Mouse (Mus musculus) heart, embryonic 13.5 days (tissue): ENCODE measurements at regions not wholly inside any gene's neighbourhood (a gene's known extent, or its start where the extent isn't known, plus 50 kb on each side); places are given as distances from the start of the nearest gene placed in this dataset.

Source experiments
- ATAC-seq: fragments of 200-750 bp; cut with Nextera tagmentation; 2 replicates; pipeline ENCODE4 v1.8.0; 2017; ENCODE audit warnings: moderate TSS enrichment; ENCODE audit not compliant: insufficient number of reproducible peaks, low FRiP score, low TSS enrichment; ENCODE audit errors: extremely low read depth
- H3K27ac ChIP-seq: fragments of 300-500 bp; sonication (generic); replicated peaks from 2 replicates; pipeline ENCODE4 v1.5.1; 2015; ENCODE audit warnings: moderate library complexity, mild to moderate bottlenecking, inconsistent platforms
- H3K27me3 ChIP-seq: fragments of 300-500 bp; sonication (generic); replicated peaks from 2 replicates; pipeline ENCODE4 v1.6.1; 2015; ENCODE audit warnings: mild to moderate bottlenecking, inconsistent platforms
- H3K36me3 ChIP-seq: fragments of 300-500 bp; sonication (generic); 2 replicates; pipeline ENCODE4 v1.6.1; 2015; ENCODE audit warnings: mild to moderate bottlenecking, inconsistent platforms
- H3K4me1 ChIP-seq: fragments of 300-500 bp; sonication (generic); 2 replicates; pipeline ENCODE4 v1.6.1; 2015; ENCODE audit warnings: inconsistent platforms
- H3K4me2 ChIP-seq: fragments of 300-500 bp; sonication (generic); 2 replicates; pipeline ENCODE4 v1.6.1; 2015; ENCODE audit warnings: inconsistent platforms, mild to moderate bottlenecking, moderate library complexity
- H3K4me3 ChIP-seq: fragments of 300-500 bp; sonication (generic); 2 replicates; pipeline ENCODE4 v1.5.1; 2015; ENCODE audit warnings: moderate library complexity, mild to moderate bottlenecking, inconsistent platforms
- H3K9ac ChIP-seq: fragments of 300-500 bp; sonication (generic); 2 replicates; pipeline ENCODE4 v1.6.1; 2015; ENCODE audit warnings: inconsistent platforms, mild to moderate bottlenecking, moderate library complexity
- H3K9me3 ChIP-seq: fragments of 300-500 bp; sonication (generic); 2 replicates; pipeline ENCODE4 v1.6.1; 2016; ENCODE audit warnings: inconsistent platforms
- WGBS: fragments of 180-500 bp; shearing (Covaris S2); methylation state at CpG from one replicate; pipeline ENCODE4 v1.1.7; 2015; ENCODE audit warnings: mixed read lengths; 5-methylcytosine and 5-hydroxymethylcytosine counted together

DNA sequence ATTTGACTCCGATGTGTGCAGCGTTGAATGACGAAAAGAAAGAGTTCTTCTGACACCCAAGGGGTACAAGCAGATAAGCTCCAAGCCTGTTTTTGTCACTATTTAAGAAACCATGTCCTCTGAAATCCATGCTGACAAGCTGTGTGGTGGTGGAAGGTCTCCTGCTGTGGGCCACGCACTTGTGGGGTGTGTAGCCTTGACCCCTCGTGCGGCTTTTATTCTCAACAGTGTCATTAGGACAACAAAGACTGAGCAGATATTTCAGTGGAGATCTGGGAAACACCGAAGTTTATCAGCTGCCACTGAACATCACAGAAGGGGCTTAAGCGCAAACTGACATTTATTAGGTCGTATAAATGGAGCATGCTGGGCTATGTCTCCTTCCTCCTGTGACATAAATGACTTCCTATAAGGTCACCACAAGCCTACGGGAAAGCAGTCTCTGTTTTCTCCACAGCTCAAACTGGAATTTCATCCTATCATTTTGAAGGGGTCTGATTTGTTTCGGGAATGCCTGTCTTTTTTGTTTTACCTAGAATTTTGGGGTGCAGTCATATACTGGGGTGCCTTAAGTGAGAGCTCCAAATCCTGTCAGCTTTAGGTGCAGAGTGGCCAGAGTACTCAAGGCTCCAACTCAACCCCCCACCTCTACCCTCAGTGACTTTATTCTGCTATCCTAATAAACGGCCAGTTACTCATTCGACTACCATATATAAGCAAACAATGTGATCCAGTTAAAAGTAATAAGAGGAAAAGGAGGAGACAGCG, 262.9 kb upstream of the Gm5148 start:
- no peak for ATAC-seq
- H3K4me1 ChIP-seq = 0 out of 2 replicates have a peak, but pooled peaks cover 7% of the 10 kb centered on the region
- H3K9ac ChIP-seq = no peak overlapping the region
- H3K27ac ChIP-seq = no peak overlapping the region
- H3K4me3 ChIP-seq = no peak overlapping the region
- H3K36me3 ChIP-seq = no peaks in the 10 kb centered on the region
- 60% methylated on average over 14 of the region's 14 CpGs for WGBS
- H3K4me2 ChIP-seq = no peak overlapping the region
- no peaks in the 10 kb centered on the region for H3K27me3 ChIP-seq
- no peaks in the 10 kb centered on the region for H3K9me3 ChIP-seq

- 79% methylated on average over 9 of the region's 9 CpGs for WGBS
- no peaks in the 10 kb centered on the region for H3K27me3 ChIP-seq
- H3K4me2 ChIP-seq = no peak overlapping the region
Measured at GRCm38 (mm10) chr3:37984706-37985105, 260.4 kb upstream of the Gm5148 start.

GRCm38 (mm10) chr3:37981481-37982180, 257.3 kb upstream of the Gm5148 start:
- H3K27me3 ChIP-seq = no peaks in the 10 kb centered on the region
- H3K4me2 ChIP-seq = no peak overlapping the region
- no peaks in the 10 kb centered on the region for H3K9me3 ChIP-seq
- no peaks in the 10 kb centered on the region for H3K36me3 ChIP-seq
- WGBS = 68% methylated on average over 7 of the region's 7 CpGs
- H3K4me1 ChIP-seq = peaks cover 14% of the 10 kb centered on the region
- no peak for ATAC-seq
- no peak overlapping the region for H3K4me3 ChIP-seq
- H3K9ac ChIP-seq = no peak overlapping the region
- H3K27ac ChIP-seq = no peak overlapping the region

More at GRCm38 (mm10) chr3:37984706-37985105, 260.4 kb upstream of the Gm5148 start:
- 0 out of 2 replicates have a peak, but pooled peaks cover 7% of the 10 kb centered on the region for H3K4me1 ChIP-seq
- no peak overlapping the region for H3K4me3 ChIP-seq
- no peak for ATAC-seq
- no peaks in the 10 kb centered on the region for H3K9me3 ChIP-seq
- H3K9ac ChIP-seq = no peak overlapping the region
- no peak overlapping the region for H3K27ac ChIP-seq
- no peaks in the 10 kb centered on the region for H3K36me3 ChIP-seq

- Histone ChIP-seq H3K4me2 (no peak overlapping the region), H3K9me3 (no peaks in the 10 kb centered on the region), H3K27ac (no peak overlapping the region), H3K4me1 (peaks cover 28% of the 10 kb centered on the region), H3K9ac (no peak overlapping the region), H3K4me3 (no peak overlapping the region), H3K36me3 (no peaks in the 10 kb centered on the region), H3K27me3 (no peaks in the 10 kb centered on the region)
- 39% methylated on average over 5 of the region's 5 CpGs for WGBS
- ATAC-seq = no peak
Measured at GRCm38 (mm10) chr3:37979871-37980270, 255.6 kb upstream of the Gm5148 start.

- no peak for ATAC-seq
- Histone ChIP-seq H3K9ac (no peak overlapping the region), H3K4me2 (peak overlapping the region; percentile 22), H3K36me3 (no peaks in the 10 kb centered on the region), H3K9me3 (no peaks in the 10 kb centered on the region), H3K27me3 (no peaks in the 10 kb centered on the region), H3K27ac (no peak overlapping the region), H3K4me1 (peaks cover 28% of the 10 kb centered on the region), H3K4me3 (no peak overlapping the region)
- WGBS = 28% methylated on average over 6 of the region's 6 CpGs
Measured at GRCm38 (mm10) chr3:37978481-37978880, 254.2 kb upstream of the Gm5148 start.

DNA sequence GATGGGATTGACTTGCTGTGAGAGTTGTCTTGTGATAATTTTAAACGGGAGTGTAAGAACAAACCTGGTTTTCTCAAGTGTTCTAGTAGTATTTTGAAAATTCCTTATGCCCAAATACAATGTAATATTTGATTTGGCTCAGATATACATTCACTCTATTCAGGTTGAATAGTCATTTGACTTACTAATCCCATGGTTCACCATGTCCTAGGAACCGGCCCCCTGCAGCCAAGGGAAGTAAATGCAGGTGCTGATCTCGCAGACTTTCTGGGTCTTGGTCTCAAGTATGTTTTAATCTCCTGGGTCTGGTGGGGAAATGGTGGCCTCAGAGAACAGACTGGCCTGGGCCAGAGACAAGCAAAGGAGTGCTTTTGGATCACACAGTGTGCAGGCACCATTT, 253.2 kb upstream of the Gm5148 start:
- Histone ChIP-seq H3K4me3 (no peak overlapping the region), H3K4me1 (peaks cover 28% of the 10 kb centered on the region), H3K9me3 (no peaks in the 10 kb centered on the region), H3K4me2 (no peak overlapping the region), H3K9ac (no peak overlapping the region), H3K36me3 (no peaks in the 10 kb centered on the region), H3K27ac (no peak overlapping the region), H3K27me3 (peaks cover 6% of the 10 kb centered on the region; the same call in 1 of the 2 replicates)
- ATAC-seq = no peak
- 68% methylated on average over 3 of the region's 3 CpGs for WGBS

GRCm38 (mm10) chr3:37976566-37976965, 252.3 kb upstream of the Gm5148 start:
- no peaks in the 10 kb centered on the region for H3K36me3 ChIP-seq
- H3K4me1 ChIP-seq = peaks cover 28% of the 10 kb centered on the region
- 37% methylated on average over 13 of the region's 13 CpGs for WGBS
- no peak overlapping the region for H3K27ac ChIP-seq
- H3K4me3 ChIP-seq = peak overlapping the region; percentile 11; the same call in 1 of the 2 replicates
- H3K9me3 ChIP-seq = no peaks in the 10 kb centered on the region
- H3K9ac ChIP-seq = 0 out of 2 replicates have a peak overlapping the region, but pooled peaks have one; percentile 24
- no peak for ATAC-seq
- peaks cover 6% of the 10 kb centered on the region; the same call in 1 of the 2 replicates for H3K27me3 ChIP-seq
- H3K4me2 ChIP-seq = peak overlapping the region; percentile 55

- no peak overlapping the region for H3K9ac ChIP-seq
- no peak for ATAC-seq
- WGBS = 35% methylated on average over 11 of the region's 11 CpGs
- H3K4me2 ChIP-seq = no peak overlapping the region
- no peak overlapping the region for H3K27ac ChIP-seq
- peaks cover 6% of the 10 kb centered on the region; the same call in 1 of the 2 replicates for H3K27me3 ChIP-seq
- H3K4me1 ChIP-seq = peaks cover 28% of the 10 kb centered on the region
- no peaks in the 10 kb centered on the region for H3K9me3 ChIP-seq
- H3K36me3 ChIP-seq = no peaks in the 10 kb centered on the region
- no peak overlapping the region for H3K4me3 ChIP-seq
Measured at GRCm38 (mm10) chr3:37975194-37975756, 251.0 kb upstream of the Gm5148 start.

GRCm38 (mm10) chr3:37972931-37973330, 248.6 kb upstream of the Gm5148 start:
- no peaks in the 10 kb centered on the region for H3K36me3 ChIP-seq
- H3K4me2 ChIP-seq = no peak overlapping the region
- no peak overlapping the region for H3K9ac ChIP-seq
- ATAC-seq = no peak
- H3K9me3 ChIP-seq = no peaks in the 10 kb centered on the region
- H3K4me3 ChIP-seq = no peak overlapping the region
- H3K4me1 ChIP-seq = peaks cover 21% of the 10 kb centered on the region; the same call in 1 of the 2 replicates
- H3K27me3 ChIP-seq = peaks cover 6% of the 10 kb centered on the region; the same call in 1 of the 2 replicates
- H3K27ac ChIP-seq = no peak overlapping the region
- 53% methylated on average over 3 of the region's 3 CpGs for WGBS

- Histone ChIP-seq H3K27me3 (peaks cover 6% of the 10 kb centered on the region; the same call in 1 of the 2 replicates), H3K9ac (no peak overlapping the region), H3K36me3 (no peaks in the 10 kb centered on the region), H3K9me3 (no peaks in the 10 kb centered on the region), H3K4me3 (no peak overlapping the region), H3K27ac (no peak overlapping the region), H3K4me2 (no peak overlapping the region), H3K4me1 (peaks cover 10% of the 10 kb centered on the region; the same call in 1 of the 2 replicates)
- 57% methylated on average over 2 of the region's 2 CpGs for WGBS
- no peak for ATAC-seq
Measured at GRCm38 (mm10) chr3:37971240-37971639, 246.9 kb upstream of the Gm5148 start.

DNA sequence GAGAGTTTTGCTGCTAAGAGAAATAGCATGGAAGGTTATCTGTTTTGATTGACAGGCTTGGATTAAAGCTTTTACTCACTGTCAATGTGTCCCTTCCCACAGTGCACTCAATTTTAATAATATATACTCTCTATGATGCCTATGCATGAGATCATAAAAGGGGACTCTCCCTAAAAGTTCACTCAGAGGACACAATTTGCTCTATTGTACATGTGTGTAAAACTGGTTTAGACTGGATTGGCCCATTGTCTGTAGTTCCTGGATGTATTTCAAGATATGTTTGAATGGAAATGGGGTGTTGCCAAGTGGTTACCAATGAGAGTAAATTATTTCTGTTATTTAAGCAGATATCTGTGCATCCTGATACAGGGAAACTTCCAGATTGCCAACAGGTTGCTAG, 244.4 kb upstream of the Gm5148 start:
- no peaks in the 10 kb centered on the region for H3K36me3 ChIP-seq
- peaks cover 6% of the 10 kb centered on the region; the same call in 1 of the 2 replicates for H3K27me3 ChIP-seq
- H3K4me1 ChIP-seq = no peaks in the 10 kb centered on the region
- H3K4me2 ChIP-seq = no peak overlapping the region
- H3K9me3 ChIP-seq = no peaks in the 10 kb centered on the region
- H3K9ac ChIP-seq = no peak overlapping the region
- H3K4me3 ChIP-seq = no peak overlapping the region
- ATAC-seq = no peak
- H3K27ac ChIP-seq = no peak overlapping the region
